Mouse (Mus musculus): ENCODE measurements at regions not wholly inside any gene's neighbourhood (a gene's known extent, or its start where the extent isn't known, plus 50 kb on each side); places are given as distances from the start of the nearest gene placed in this dataset.
"Not testable (repeated sequence)": the region's sequence is repeated elsewhere in the genome, so short reads cannot be mapped to it uniquely, and the experiment has no call there.

- not testable (repeated sequence) for H3K4me1 ChIP-seq (replicated peaks); H3K4me2 ChIP-seq; H3K27me3 ChIP-seq; H3K27ac ChIP-seq; ATAC-seq (ENCODE audit: low FRiP score); H3K36me3 ChIP-seq; H3K4me3 ChIP-seq; H3K9me3 ChIP-seq; H3K9ac ChIP-seq
- 86% methylated on average over 8 of the region's 8 CpGs for WGBS
Observed at GRCm38 (mm10) chr10:14292701-14293100, 252.8 kb downstream of the Adgrg6 start.

GRCm38 (mm10) chr10:14287551-14287950, 257.9 kb downstream of the Adgrg6 start:
- H3K4me1 ChIP-seq (replicated peaks) = no peaks in the 10 kb centered on the region
- no peaks in the 10 kb centered on the region for H3K36me3 ChIP-seq
- H3K27ac ChIP-seq = no peak overlapping the region
- no peak overlapping the region for H3K4me3 ChIP-seq
- no peak overlapping the region for H3K4me2 ChIP-seq
- H3K9me3 ChIP-seq = no peaks in the 10 kb centered on the region
- no peak for ATAC-seq (ENCODE audit: low FRiP score)
- WGBS = 90% methylated on average over 4 of the region's 4 CpGs
- H3K9ac ChIP-seq = no peak overlapping the region
- H3K27me3 ChIP-seq = no peaks in the 10 kb centered on the region

- Histone ChIP-seq H3K4me3 (no peak overlapping the region), H3K9ac (no peak overlapping the region), H3K4me2 (no peak overlapping the region), H3K4me1 (replicated peaks) (no peaks in the 10 kb centered on the region), H3K27me3 (no peaks in the 10 kb centered on the region), H3K9me3 (no peaks in the 10 kb centered on the region), H3K27ac (no peak overlapping the region), H3K36me3 (no peaks in the 10 kb centered on the region)
- 80% methylated on average over 1 of the region's 1 CpGs for WGBS
- ATAC-seq (ENCODE audit: low FRiP score) = no peak
Observed at GRCm38 (mm10) chr10:14276631-14277030, 268.8 kb downstream of the Adgrg6 start.

GRCm38 (mm10) chr10:14275477-14275876, 270.0 kb downstream of the Adgrg6 start:
- no peak overlapping the region for H3K4me3 ChIP-seq
- H3K4me2 ChIP-seq = no peak overlapping the region
- H3K4me1 ChIP-seq (replicated peaks) = no peaks in the 10 kb centered on the region
- no peak for ATAC-seq (ENCODE audit: low FRiP score)
- no peaks in the 10 kb centered on the region for H3K36me3 ChIP-seq
- no peak overlapping the region for H3K9ac ChIP-seq
- no peak overlapping the region for H3K27ac ChIP-seq
- 98% methylated on average over 1 of the region's 1 CpGs for WGBS
- H3K9me3 ChIP-seq = no peaks in the 10 kb centered on the region
- no peaks in the 10 kb centered on the region for H3K27me3 ChIP-seq

GRCm38 (mm10) chr10:14270008-14270407, 275.5 kb downstream of the Adgrg6 start:
- Histone ChIP-seq H3K4me3 (no peak overlapping the region), H3K9me3 (no peaks in the 10 kb centered on the region), H3K27me3 (no peaks in the 10 kb centered on the region), H3K4me2 (no peak overlapping the region), H3K9ac (no peak overlapping the region), H3K4me1 (replicated peaks) (no peaks in the 10 kb centered on the region), H3K27ac (no peak overlapping the region), H3K36me3 (no peaks in the 10 kb centered on the region)
- WGBS = 47% methylated on average over 3 of the region's 4 CpGs
- ATAC-seq (ENCODE audit: low FRiP score) = no peak

- H3K27ac ChIP-seq = no peak overlapping the region
- H3K4me3 ChIP-seq = no peak overlapping the region
- H3K4me2 ChIP-seq = no peak overlapping the region
- no peaks in the 10 kb centered on the region for H3K4me1 ChIP-seq (replicated peaks)
- H3K9me3 ChIP-seq = no peaks in the 10 kb centered on the region
- H3K27me3 ChIP-seq = no peaks in the 10 kb centered on the region
- H3K36me3 ChIP-seq = no peaks in the 10 kb centered on the region
- ATAC-seq (ENCODE audit: low FRiP score) = no peak
- no peak overlapping the region for H3K9ac ChIP-seq
- 83% methylated on average over 3 of the region's 3 CpGs for WGBS
Observed at GRCm38 (mm10) chr10:14267641-14268040, 277.8 kb downstream of the Adgrg6 start.

GRCm38 (mm10) chr10:14239670-14240069, 273.8 kb downstream of the Hivep2 start:
- WGBS = 91% methylated on average over 8 of the region's 8 CpGs
- no peak overlapping the region for H3K9ac ChIP-seq
- no peaks in the 10 kb centered on the region for H3K9me3 ChIP-seq
- no peak for ATAC-seq (ENCODE audit: low FRiP score)
- no peak overlapping the region for H3K4me2 ChIP-seq
- no peaks in the 10 kb centered on the region for H3K4me1 ChIP-seq (replicated peaks)
- H3K27me3 ChIP-seq = no peaks in the 10 kb centered on the region
- H3K4me3 ChIP-seq = no peak overlapping the region
- H3K27ac ChIP-seq = no peak overlapping the region
- no peaks in the 10 kb centered on the region for H3K36me3 ChIP-seq

- no peaks in the 10 kb centered on the region for H3K9me3 ChIP-seq
- no peak overlapping the region for H3K4me2 ChIP-seq
- no peak overlapping the region for H3K4me3 ChIP-seq
- no peak for ATAC-seq (ENCODE audit: low FRiP score)
- H3K4me1 ChIP-seq (replicated peaks) = peaks cover 3% of the 10 kb centered on the region; the same call in 1 of the 2 replicates
- WGBS = 77% methylated on average over 10 of the region's 10 CpGs
- H3K27me3 ChIP-seq = no peaks in the 10 kb centered on the region
- H3K27ac ChIP-seq = no peak overlapping the region
- H3K36me3 ChIP-seq = no peaks in the 10 kb centered on the region
- H3K9ac ChIP-seq = no peak overlapping the region
Observed at GRCm38 (mm10) chr10:14234896-14235604, 269.2 kb downstream of the Hivep2 start.

- H3K4me2 ChIP-seq = no peak overlapping the region
- no peak overlapping the region for H3K27ac ChIP-seq
- no peak overlapping the region for H3K4me3 ChIP-seq
- 56% methylated on average over 5 of the region's 5 CpGs for WGBS
- no peaks in the 10 kb centered on the region for H3K27me3 ChIP-seq
- no peak overlapping the region for H3K9ac ChIP-seq
- no peaks in the 10 kb centered on the region for H3K36me3 ChIP-seq
- ATAC-seq (ENCODE audit: low FRiP score) = no peak
- peaks cover 3% of the 10 kb centered on the region; the same call in 1 of the 2 replicates for H3K4me1 ChIP-seq (replicated peaks)
- H3K9me3 ChIP-seq = no peaks in the 10 kb centered on the region
Observed at GRCm38 (mm10) chr10:14234005-14234602, 268.2 kb downstream of the Hivep2 start.

- Histone ChIP-seq H3K4me1 (replicated peaks) (peaks cover 3% of the 10 kb centered on the region; the same call in 1 of the 2 replicates), H3K27me3 (no peaks in the 10 kb centered on the region), H3K36me3 (no peaks in the 10 kb centered on the region), H3K4me2 (no peak overlapping the region), H3K9me3 (no peaks in the 10 kb centered on the region), H3K4me3 (no peak overlapping the region), H3K27ac (no peak overlapping the region), H3K9ac (no peak overlapping the region)
- 72% methylated on average over 3 of the region's 3 CpGs for WGBS
- no peak for ATAC-seq (ENCODE audit: low FRiP score)
Observed at GRCm38 (mm10) chr10:14233335-14233734, 267.5 kb downstream of the Hivep2 start.

GRCm38 (mm10) chr10:14231464-14231863, 265.6 kb downstream of the Hivep2 start:
- 87% methylated on average over 1 of the region's 1 CpGs for WGBS
- H3K27me3 ChIP-seq = no peaks in the 10 kb centered on the region
- no peaks in the 10 kb centered on the region for H3K9me3 ChIP-seq
- no peak overlapping the region for H3K4me2 ChIP-seq
- H3K9ac ChIP-seq = no peak overlapping the region
- H3K4me3 ChIP-seq = no peak overlapping the region
- H3K36me3 ChIP-seq = no peaks in the 10 kb centered on the region
- no peak for ATAC-seq (ENCODE audit: low FRiP score)
- H3K27ac ChIP-seq = no peak overlapping the region
- peaks cover 3% of the 10 kb centered on the region; the same call in 1 of the 2 replicates for H3K4me1 ChIP-seq (replicated peaks)

GRCm38 (mm10) chr10:14217284-14217683, 251.4 kb downstream of the Hivep2 start:
- ATAC-seq (ENCODE audit: low FRiP score) = no peak
- Histone ChIP-seq H3K4me1 (replicated peaks) (no peaks in the 10 kb centered on the region), H3K27ac (no peak overlapping the region), H3K36me3 (no peaks in the 10 kb centered on the region), H3K4me2 (no peak overlapping the region), H3K9me3 (no peaks in the 10 kb centered on the region; the same call in 1 of the 2 replicates), H3K9ac (no peak overlapping the region), H3K27me3 (no peaks in the 10 kb centered on the region), H3K4me3 (no peak overlapping the region)
- 92% methylated on average over 1 of the region's 1 CpGs for WGBS
